Mouse (Mus musculus) intestine, embryonic 14.5 days (tissue): Measurements from ENCODE around the gene Elf2. TPM values are rescaled to one million over a fixed set of nuclear protein-coding genes. Genes with fewer than 3 reads are reported as not detected.
"Not testable (repeated sequence)": the region's sequence is repeated elsewhere in the genome, so short reads cannot be mapped to it uniquely, and the experiment has no call there.

ENCODE experiments used
- ATAC-seq: fragments of 200-750 bp; cut with Nextera tagmentation; replicated peaks from 2 replicates; pipeline ENCODE4 v1.8.0; 2017; ENCODE audit warnings: low read depth, moderate number of reproducible peaks, moderate TSS enrichment, moderate library complexity; ENCODE audit not compliant: low FRiP score, low TSS enrichment
- DNase-seq: peaks from one replicate; pipeline ENCODE4 v3.0.0-alpha.2; 2018; ENCODE audit warnings: low spot score
- H3K27ac ChIP-seq: fragments of 300-500 bp; sonication (generic); 2 replicates; pipeline ENCODE4 v1.5.1; 2014; ENCODE audit warnings: low read depth, mild to moderate bottlenecking, control low read depth
- H3K27me3 ChIP-seq: fragments of 300-500 bp; sonication (generic); replicated peaks from 2 replicates; pipeline ENCODE4 v1.6.1; 2014; ENCODE audit warnings: low read length, control low read depth; ENCODE audit not compliant: control insufficient read depth, insufficient read depth
- H3K36me3 ChIP-seq: fragments of 300-500 bp; sonication (generic); 2 replicates; pipeline ENCODE4 v1.6.1; 2014; ENCODE audit warnings: low read length, control low read depth; ENCODE audit not compliant: control insufficient read depth, insufficient read depth
- H3K4me1 ChIP-seq: fragments of 300-500 bp; sonication (generic); replicated peaks from 2 replicates; pipeline ENCODE4 v1.6.1; 2014; ENCODE audit warnings: low read length, control low read depth, mixed read lengths; ENCODE audit not compliant: control insufficient read depth, insufficient read depth
- H3K4me2 ChIP-seq: fragments of 300-500 bp; sonication (generic); 2 replicates; pipeline ENCODE4 v1.6.1; 2014; ENCODE audit warnings: low read length
- H3K4me3 ChIP-seq: fragments of 300-500 bp; sonication (generic); 2 replicates; pipeline ENCODE4 v1.5.1; 2014; ENCODE audit warnings: low read depth, low read length, control low read depth, mixed read lengths
- H3K9ac ChIP-seq: fragments of 300-500 bp; sonication (generic); 2 replicates; pipeline ENCODE4 v1.6.1; 2014; ENCODE audit warnings: mild to moderate bottlenecking, low read length
- H3K9me3 ChIP-seq: fragments of 300-500 bp; sonication (generic); 2 replicates; pipeline ENCODE4 v1.6.1; 2016; ENCODE audit warnings: low read length, control low read depth; ENCODE audit not compliant: control insufficient read depth
- WGBS: fragments of 180-500 bp; shearing (Covaris S2); extraction: QIAGEN DNeasy Blood & Tissue Kit; methylation state at CpG from one replicate; pipeline ENCODE4 v1.1.7; 2014; 5-methylcytosine and 5-hydroxymethylcytosine counted together
- polyA plus RNA-seq: library from polyadenylated mRNA; unstranded; fragments of >200 nt; fragmentation: Nextera tagmentation; extraction: Ambion mirVana; gene quantifications from 2 replicates; pipeline ENCODE4 v1.2.1, GENCODE M21; 2014

The Elf2 gene
- polyA plus RNA-seq, 1 experiment from 2014 or later: 65.1 TPM

GRCm38 (mm10) chr3:51357078-51357477 lies 16.6 kb upstream of the Elf2 start:
- no peaks in the 10 kb centered on the region for H3K36me3 ChIP-seq
- no peak overlapping the region for H3K4me2 ChIP-seq
- H3K9me3 ChIP-seq: no peaks in the 10 kb centered on the region
- H3K4me3 ChIP-seq: no peak overlapping the region
- H3K27ac ChIP-seq: no peak overlapping the region
- 40% methylated on average over 5 of the region's 5 CpGs for WGBS
- H3K4me1 ChIP-seq: 0 out of 2 replicates have a peak, but pooled peaks cover 3% of the 10 kb centered on the region
- H3K9ac ChIP-seq: no peak overlapping the region
- no peak for DNase-seq
- ATAC-seq: no peak
- no peaks in the 10 kb centered on the region for H3K27me3 ChIP-seq

GRCm38 (mm10) chr3:51354956-51355355 lies 14.5 kb upstream of the Elf2 start:
- H3K27me3 ChIP-seq, H3K9ac ChIP-seq, ATAC-seq, DNase-seq, H3K36me3 ChIP-seq, H3K4me1 ChIP-seq, H3K4me3 ChIP-seq, H3K27ac ChIP-seq, H3K4me2 ChIP-seq, H3K9me3 ChIP-seq: not testable (repeated sequence)
- WGBS: 86% methylated on average over 6 of the region's 6 CpGs

- Histone ChIP-seq H3K27ac (no peak overlapping the region), H3K27me3 (no peaks in the 10 kb centered on the region), H3K4me1 (0 out of 2 replicates have a peak, but pooled peaks cover under 1% of the 10 kb centered on the region), H3K4me2 (no peak overlapping the region), H3K4me3 (no peak overlapping the region), H3K36me3 (no peaks in the 10 kb centered on the region), H3K9me3 (no peaks in the 10 kb centered on the region), H3K9ac (no peak overlapping the region)
- ATAC-seq (no peak), DNase-seq (no peak)
- 75% methylated on average over 3 of the region's 3 CpGs for WGBS
Measured at GRCm38 (mm10) chr3:51354034-51354427, 13.6 kb upstream of the Elf2 start.

GRCm38 (mm10) chr3:51353325-51354033 lies 13.0 kb upstream of the Elf2 start:
- H3K27me3 ChIP-seq: no peaks in the 10 kb centered on the region
- no peak overlapping the region for H3K4me2 ChIP-seq
- 79% methylated on average over 4 of the region's 4 CpGs for WGBS
- no peak overlapping the region for H3K4me3 ChIP-seq
- H3K4me1 ChIP-seq: 0 out of 2 replicates have a peak, but pooled peaks cover 3% of the 10 kb centered on the region
- no peak for ATAC-seq
- DNase-seq: peak; percentile 71
- H3K27ac ChIP-seq: no peak overlapping the region
- no peak overlapping the region for H3K9ac ChIP-seq
- H3K36me3 ChIP-seq: no peaks in the 10 kb centered on the region
- H3K9me3 ChIP-seq: no peaks in the 10 kb centered on the region

GRCm38 (mm10) chr3:51350806-51351205 lies 10.3 kb upstream of the Elf2 start:
- H3K4me3 ChIP-seq: no peak overlapping the region
- H3K36me3 ChIP-seq: no peaks in the 10 kb centered on the region
- WGBS: 23% methylated on average over 3 of the region's 3 CpGs
- H3K4me2 ChIP-seq: no peak overlapping the region
- H3K9ac ChIP-seq: no peak overlapping the region
- no peak overlapping the region for H3K27ac ChIP-seq
- no peak for ATAC-seq
- no peaks in the 10 kb centered on the region for H3K9me3 ChIP-seq
- DNase-seq: no peak
- 0 out of 2 replicates have a peak, but pooled peaks cover 3% of the 10 kb centered on the region for H3K4me1 ChIP-seq
- no peaks in the 10 kb centered on the region for H3K27me3 ChIP-seq

GRCm38 (mm10) chr3:51348646-51349238 lies 8.3 kb upstream of the Elf2 start:
- ATAC-seq (peak; percentile 43; the same call in 1 of the 2 replicates), DNase-seq (no peak)
- no peaks in the 10 kb centered on the region for H3K27me3 ChIP-seq
- no peak overlapping the region for H3K4me2 ChIP-seq
- H3K27ac ChIP-seq: no peak overlapping the region
- 0 out of 2 replicates have a peak overlapping the region, but pooled peaks have one; percentile 5 for H3K9ac ChIP-seq
- no peaks in the 10 kb centered on the region for H3K36me3 ChIP-seq
- WGBS: 40% methylated on average over 3 of the region's 3 CpGs
- H3K9me3 ChIP-seq: no peaks in the 10 kb centered on the region
- no peak overlapping the region for H3K4me3 ChIP-seq
- H3K4me1 ChIP-seq: 0 out of 2 replicates have a peak, but pooled peaks cover 3% of the 10 kb centered on the region

- not testable (repeated sequence) for H3K9me3 ChIP-seq, H3K4me1 ChIP-seq, H3K9ac ChIP-seq, H3K27me3 ChIP-seq, H3K4me3 ChIP-seq, H3K36me3 ChIP-seq, DNase-seq, H3K27ac ChIP-seq, ATAC-seq, H3K4me2 ChIP-seq
- 92% methylated on average over 2 of the region's 2 CpGs for WGBS
Measured at GRCm38 (mm10) chr3:51345017-51345416, 4.6 kb upstream of the Elf2 start.

- H3K4me1 ChIP-seq, H3K9ac ChIP-seq, H3K4me3 ChIP-seq, H3K9me3 ChIP-seq, H3K27me3 ChIP-seq, ATAC-seq, DNase-seq, H3K4me2 ChIP-seq, H3K36me3 ChIP-seq, H3K27ac ChIP-seq: not testable (repeated sequence)
- 91% methylated on average over 6 of the region's 6 CpGs for WGBS
Measured at GRCm38 (mm10) chr3:51344182-51344581, 3.7 kb upstream of the Elf2 start.
